ENCODE assay signal across 15 mouse cellular contexts in the genomic region with DNA sequence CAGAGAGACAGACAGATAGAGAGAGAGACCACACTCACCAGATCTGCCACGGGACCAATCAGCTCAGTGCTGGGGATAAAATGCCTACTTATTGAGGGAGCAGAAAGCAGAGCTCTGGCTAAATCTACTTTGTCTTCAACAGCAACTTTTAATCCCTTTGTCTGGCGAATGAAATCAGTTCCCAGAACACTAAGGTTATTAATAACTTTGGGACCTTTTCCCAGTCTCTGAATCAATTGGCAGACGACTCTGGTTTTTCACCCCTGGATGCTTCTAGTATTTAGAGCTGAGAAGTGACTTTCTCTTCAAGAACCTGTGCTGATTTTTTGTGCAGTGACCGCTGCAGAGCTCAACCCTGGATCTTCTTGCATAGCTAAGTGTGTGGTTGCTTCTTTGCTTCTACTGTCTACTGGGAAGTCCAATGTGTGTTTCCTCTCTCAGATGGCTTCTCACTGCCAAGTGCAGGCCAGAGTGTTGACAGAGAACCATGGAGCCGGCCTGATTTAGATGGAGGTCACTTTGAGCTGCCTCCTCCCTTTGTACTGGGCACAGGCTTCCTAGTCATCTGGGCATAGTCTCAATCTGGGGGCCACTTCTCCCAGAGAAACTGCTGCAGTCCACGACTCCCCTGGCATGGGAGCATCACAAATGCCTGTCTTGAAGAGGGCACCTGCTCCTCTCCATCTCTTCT. TPM values are rescaled to one million over a fixed set of nuclear protein-coding genes. Genes with fewer than 3 reads are reported as not detected.
DNase-seq lines count a peak whose midpoint lies in the region; ATAC-seq lines count a peak whose summit lies in the region.
"Had no signal": no experiment of that assay in that cellular context is flagged by ENCODE, and none has a peak within 500 bp of the region (broad histone marks: within the 10 kb centered on the region; RNA-seq: fewer than 3 reads in every experiment).

No protein-coding gene starts in this region.

- ATAC-seq in frontal cortex, adult (ENCODE audit: low TSS enrichment) = peak; percentile 47
- peak; percentile 83 for ATAC-seq in heart, embryonic 15.5 days (replicated peaks; ENCODE audit: insufficient number of reproducible peaks, insufficient read depth, low FRiP score, low read depth)
- ATAC-seq in activated CD4-positive, CD25-positive, alpha-beta regulatory T cell, adult 4 months = no peak

- no peaks in the 10 kb centered on the region for H3K27me3 ChIP-seq in heart, embryonic 15.5 days
- H3K27me3 ChIP-seq: limb, embryonic 13.5 days; stomach, embryonic 15.5 days had no signal

- peak overlapping the region; percentile 36 for H3K4me2 ChIP-seq in heart, embryonic 15.5 days
- H3K4me2 ChIP-seq: limb, embryonic 13.5 days; stomach, embryonic 15.5 days had no signal

- peaks cover 17% of the 10 kb centered on the region for H3K4me1 ChIP-seq in heart, embryonic 15.5 days (replicated peaks)
- H3K4me1 ChIP-seq: limb, embryonic 13.5 days; stomach, embryonic 15.5 days had no signal

- no peak overlapping the region; the same call in 1 of the 2 replicates for H3K4me3 ChIP-seq in heart, embryonic 15.5 days
- H3K4me3 ChIP-seq: limb, embryonic 13.5 days; stomach, embryonic 15.5 days had no signal

- no peaks in the 10 kb centered on the region for H3K9me3 ChIP-seq in heart, embryonic 15.5 days (replicated peaks)
- H3K9me3 ChIP-seq: limb, embryonic 13.5 days; stomach, embryonic 15.5 days had no signal

- no peaks in the 10 kb centered on the region for H3K36me3 ChIP-seq in heart, embryonic 15.5 days
- H3K36me3 ChIP-seq: limb, embryonic 13.5 days; stomach, embryonic 15.5 days had no signal

- peak overlapping the region; percentile 89 for H3K27ac ChIP-seq in heart, embryonic 15.5 days
- H3K27ac ChIP-seq: limb, embryonic 13.5 days; stomach, embryonic 15.5 days had no signal

- DNase-seq in frontal cortex, postnatal 36 days (ENCODE audit: low spot score in 2 of 2) = no peak
- DNase-seq in 3T3-L1 (ENCODE audit: low read depth, low spot score) = peak; percentile 21
- peak; percentile 26 to 27 for DNase-seq in cerebellum, postnatal 14 days
- DNase-seq in urinary bladder, postnatal 10 days (ENCODE audit: low spot score) = no peak
- no peak for DNase-seq in thymus, postnatal 25 days
- DNase-seq: adrenal gland, postnatal 14 days; B cell, adult 2 months; kidney, postnatal 4 days; midbrain, embryonic 14.5 days; right cerebral cortex, postnatal 25 days had no signal

- no peak overlapping the region for H3K9ac ChIP-seq in heart, embryonic 15.5 days
- H3K9ac ChIP-seq: limb, embryonic 13.5 days; stomach, embryonic 15.5 days had no signal

- 30% methylated on average over 6 of the region's 6 CpGs for WGBS in heart, embryonic 15.5 days

RNA-seq across cellular contexts. Expression of a gene that starts 29.6 kb away (rescaled TPM):
- polyA plus RNA-seq in heart, embryonic 15.5 days (2015; fragmentation: Nextera tagmentation; extraction: Ambion mirVana) = 89.6 and 91.1 TPM in 2 replicates
- polyA plus RNA-seq in activated CD4-positive, CD25-positive, alpha-beta regulatory T cell, adult 4 months (2017; shearing (Covaris generic)) = 10 to 100 TPM; 36.6 to 44.9 TPM

RNA-seq across cellular contexts. Expression of a gene that starts 37.6 kb away (rescaled TPM):
- 41.6 and 42.6 TPM in 2 replicates for polyA plus RNA-seq in heart, embryonic 15.5 days (2015; fragmentation: Nextera tagmentation; extraction: Ambion mirVana)
- 10 to 100 TPM; 50.2 to 58.8 TPM for polyA plus RNA-seq in activated CD4-positive, CD25-positive, alpha-beta regulatory T cell, adult 4 months (2017; shearing (Covaris generic))

RNA-seq across cellular contexts. Expression of a gene that starts 47.7 kb away (rescaled TPM):
- polyA plus RNA-seq in heart, embryonic 15.5 days (2015; fragmentation: Nextera tagmentation; extraction: Ambion mirVana) = 182 and 189 TPM in 2 replicates
- polyA plus RNA-seq in activated CD4-positive, CD25-positive, alpha-beta regulatory T cell, adult 4 months (2017; shearing (Covaris generic)) = 100 to 1,000 TPM; 221 to 249 TPM

Comparison
In these comparisons a context has a peak if more than half of its experiments do, and no peak if none do; other contexts are left out.
1. DNase-seq: peak in 3T3-L1 (single experiment) and cerebellum, postnatal 14 days (2 of 2); none in frontal cortex, postnatal 36 days (0 of 2), urinary bladder, postnatal 10 days (single experiment) and thymus, postnatal 25 days (single experiment).